Mouse (Mus musculus) ovary, adult 18-20 months (tissue): ENCODE results near the gene Cnot2.
A peak's percentile ranks its signal among the peaks of the same experiment; 100 is the strongest.

Experiments used
- DNase-seq: peaks from one replicate; pipeline ENCODE4 v3.0.0; 2022; ENCODE audit warnings: low spot score, mixed read lengths

Gene Cnot2

GRCm38 (mm10) chr10:116480988-116481387 is 100.3 kb downstream of the Cnot2 start:
- no peak for DNase-seq

GRCm38 (mm10) chr10:116476559-116476958 is 104.8 kb downstream of the Cnot2 start:
- no peak for DNase-seq

- no peak for DNase-seq
Measured at GRCm38 (mm10) chr10:116475725-116476124, 105.6 kb downstream of the Cnot2 start.

- DNase-seq, result peak; percentile 20
Measured at GRCm38 (mm10) chr10:116473759-116474549, 107.4 kb downstream of the Cnot2 start, which contains the start of gene Kcnmb4. Gene Kcnmb4, minus strand, starts transcription at chr10:116473878.

- DNase-seq, result no peak
Measured at GRCm38 (mm10) chr10:116473071-116473758, 108.1 kb downstream of the Cnot2 start.

GRCm38 (mm10) chr10:116472579-116472978 is 108.7 kb downstream of the Cnot2 start:
- no peak for DNase-seq

GRCm38 (mm10) chr10:116470306-116470925 is 110.9 kb downstream of the Cnot2 start:
- no peak for DNase-seq

GRCm38 (mm10) chr10:116468094-116468493 is 113.2 kb downstream of the Cnot2 start:
- no peak for DNase-seq

GRCm38 (mm10) chr10:116463753-116464345 is 117.5 kb downstream of the Cnot2 start:
- no peak for DNase-seq

GRCm38 (mm10) chr10:116461443-116461842 is 119.9 kb downstream of the Cnot2 start:
- no peak for DNase-seq

GRCm38 (mm10) chr10:116458786-116459185 is 122.5 kb downstream of the Cnot2 start:
- DNase-seq, result no peak

- DNase-seq, result no peak
Measured at GRCm38 (mm10) chr10:116452771-116453170, 128.5 kb downstream of the Cnot2 start.

GRCm38 (mm10) chr10:116450621-116451020 is 130.7 kb downstream of the Cnot2 start:
- DNase-seq, result peak; percentile 51

GRCm38 (mm10) chr10:116448166-116448565 is 133.1 kb downstream of the Cnot2 start:
- DNase-seq, result no peak

- no peak for DNase-seq
Measured at GRCm38 (mm10) chr10:116447176-116447575, 134.1 kb downstream of the Cnot2 start.

- DNase-seq, result no peak
Measured at GRCm38 (mm10) chr10:116446040-116446439, 135.3 kb downstream of the Cnot2 start.

- no peak for DNase-seq
Measured at GRCm38 (mm10) chr10:116444826-116445225, 136.5 kb downstream of the Cnot2 start.

- DNase-seq, result no peak
Measured at GRCm38 (mm10) chr10:116444371-116444770, 136.9 kb downstream of the Cnot2 start.

- no peak for DNase-seq
Measured at GRCm38 (mm10) chr10:116440946-116441345, 140.4 kb downstream of the Cnot2 start.

- DNase-seq, result no peak
Measured at GRCm38 (mm10) chr10:116440088-116440487, 141.2 kb downstream of the Cnot2 start.

- no peak for DNase-seq
Measured at GRCm38 (mm10) chr10:116435455-116435854, 145.9 kb downstream of the Cnot2 start.
